Mouse (Mus musculus) kidney, adult 18-20 months (tissue): ENCODE results near the gene P4ha2.

Source experiments
- DNase-seq: peaks from one replicate; pipeline ENCODE4 v3.0.0; 2021

P4ha2 gene

GRCm38 (mm10) chr11:54100045-54100691 lies at the start of gene P4ha2:
TSS of gene P4ha2 (plus strand) at chr11:54100095.
- DNase-seq = no peak

- no peak for DNase-seq
Measured at GRCm38 (mm10) chr11:54050205-54050604, 49.7 kb upstream of the P4ha2 start.

GRCm38 (mm10) chr11:54051161-54051560 lies 48.7 kb upstream of the P4ha2 start:
- peak; percentile 76 for DNase-seq

GRCm38 (mm10) chr11:54052128-54052527 lies 47.8 kb upstream of the P4ha2 start:
- DNase-seq = no peak

- DNase-seq = no peak
Measured at GRCm38 (mm10) chr11:54053090-54053489, 46.8 kb upstream of the P4ha2 start.

- peak; percentile 55 for DNase-seq
Measured at GRCm38 (mm10) chr11:54054257-54054656, 45.6 kb upstream of the P4ha2 start.

- peak; percentile 48 for DNase-seq
Measured at GRCm38 (mm10) chr11:54056132-54056531, 43.8 kb upstream of the P4ha2 start.

GRCm38 (mm10) chr11:54057428-54057827 lies 42.5 kb upstream of the P4ha2 start:
- no peak for DNase-seq

- DNase-seq = no peak
Measured at GRCm38 (mm10) chr11:54058056-54058617, 41.8 kb upstream of the P4ha2 start.

GRCm38 (mm10) chr11:54058643-54059042 lies 41.3 kb upstream of the P4ha2 start:
- DNase-seq = no peak

GRCm38 (mm10) chr11:54059526-54059925 lies 40.4 kb upstream of the P4ha2 start:
- no peak for DNase-seq

GRCm38 (mm10) chr11:54060316-54060715 lies 39.6 kb upstream of the P4ha2 start:
- peak; percentile 43 for DNase-seq

- DNase-seq = peak; percentile 51
Measured at GRCm38 (mm10) chr11:54062086-54062752, 37.7 kb upstream of the P4ha2 start.

- no peak for DNase-seq
Measured at GRCm38 (mm10) chr11:54062753-54063471, 37.0 kb upstream of the P4ha2 start.

GRCm38 (mm10) chr11:54063472-54063775 lies 36.5 kb upstream of the P4ha2 start:
- DNase-seq = no peak

GRCm38 (mm10) chr11:54064412-54064978 lies 35.4 kb upstream of the P4ha2 start:
- no peak for DNase-seq

GRCm38 (mm10) chr11:54065106-54065914 lies 34.6 kb upstream of the P4ha2 start:
- DNase-seq = no peak

- no peak for DNase-seq
Measured at GRCm38 (mm10) chr11:54065915-54066178, 34.0 kb upstream of the P4ha2 start.

GRCm38 (mm10) chr11:54066400-54066799 lies 33.5 kb upstream of the P4ha2 start:
- DNase-seq = no peak

GRCm38 (mm10) chr11:54067318-54067995 lies 32.4 kb upstream of the P4ha2 start:
- DNase-seq = no peak

GRCm38 (mm10) chr11:54067996-54068519 lies 31.8 kb upstream of the P4ha2 start:
- DNase-seq = no peak
